Mouse (Mus musculus) kidney, postnatal 0 days (tissue): ENCODE measurements around the gene Tomm40. TPM values are rescaled to one million over a fixed set of nuclear protein-coding genes. Genes with fewer than 3 reads are reported as not detected.
A peak's percentile ranks its signal among the peaks of the same experiment; 100 is the strongest.

Experiments
- ATAC-seq: fragments of 200-750 bp; cut with Nextera tagmentation; replicated peaks from 2 replicates; pipeline ENCODE4 v1.8.0; 2017; ENCODE audit warnings: low read depth, moderate number of reproducible peaks, moderate TSS enrichment, moderate library complexity; ENCODE audit not compliant: low FRiP score
- DNase-seq: peaks from one replicate; pipeline ENCODE4 v3.0.0-alpha.2; 2016; ENCODE audit warnings: low spot score
- H3K27ac ChIP-seq: fragments of 300-500 bp; sonication (generic); 2 replicates; pipeline ENCODE4 v1.5.1; 2014; ENCODE audit warnings: mild to moderate bottlenecking
- H3K27me3 ChIP-seq: fragments of 300-500 bp; sonication (generic); 2 replicates; pipeline ENCODE4 v1.6.1; 2014; ENCODE audit warnings: low read length, mixed read lengths; ENCODE audit not compliant: insufficient read depth
- H3K36me3 ChIP-seq: fragments of 300-500 bp; sonication (generic); 2 replicates; pipeline ENCODE4 v1.6.1; 2014; ENCODE audit warnings: low read length, mixed read lengths; ENCODE audit not compliant: insufficient read depth
- H3K4me1 ChIP-seq: fragments of 300-500 bp; sonication (generic); replicated peaks from 2 replicates; pipeline ENCODE4 v1.6.1; 2014; ENCODE audit warnings: antibody characterized with exemption, low read length, mixed read lengths; ENCODE audit not compliant: insufficient read depth
- H3K4me2 ChIP-seq: fragments of 300-500 bp; sonication (generic); 2 replicates; pipeline ENCODE4 v1.6.1; 2014; ENCODE audit warnings: mild to moderate bottlenecking, low read length, moderate library complexity, mixed read lengths
- H3K4me3 ChIP-seq: fragments of 300-500 bp; sonication (generic); replicated peaks from 2 replicates; pipeline ENCODE4 v1.5.1; 2014; ENCODE audit warnings: low read depth, low read length
- H3K9ac ChIP-seq: fragments of 300-500 bp; sonication (generic); 2 replicates; pipeline ENCODE4 v1.6.1; 2014; ENCODE audit warnings: low read depth, low read length
- H3K9me3 ChIP-seq: fragments of 300-500 bp; sonication (generic); replicated peaks from 2 replicates; pipeline ENCODE4 v1.6.1; 2016; ENCODE audit warnings: low read length, inconsistent platforms, mixed read lengths
- CTCF ChIP-seq: IDR thresholded peaks from 2 replicates; pipeline ENCODE4 v1.5.1; 2016; ENCODE audit warnings: antibody characterized with exemption, low read depth, mild to moderate bottlenecking, moderate library complexity
- WGBS: fragments of 180-500 bp; shearing (Covaris S2); extraction: QIAGEN DNeasy Blood & Tissue Kit; methylation state at CpG from one replicate; pipeline ENCODE4 v1.1.7; 2014; 5-methylcytosine and 5-hydroxymethylcytosine counted together
- polyA plus RNA-seq: library from polyadenylated mRNA; unstranded; fragments of >200 nt; fragmentation: Nextera tagmentation; extraction: Ambion mirVana; gene quantifications from 2 replicates; pipeline ENCODE4 v1.2.1, GENCODE M21; 2015

Tomm40 gene
- polyA plus RNA-seq, 1 experiment from 2014 or later, result 163 TPM

DNA sequence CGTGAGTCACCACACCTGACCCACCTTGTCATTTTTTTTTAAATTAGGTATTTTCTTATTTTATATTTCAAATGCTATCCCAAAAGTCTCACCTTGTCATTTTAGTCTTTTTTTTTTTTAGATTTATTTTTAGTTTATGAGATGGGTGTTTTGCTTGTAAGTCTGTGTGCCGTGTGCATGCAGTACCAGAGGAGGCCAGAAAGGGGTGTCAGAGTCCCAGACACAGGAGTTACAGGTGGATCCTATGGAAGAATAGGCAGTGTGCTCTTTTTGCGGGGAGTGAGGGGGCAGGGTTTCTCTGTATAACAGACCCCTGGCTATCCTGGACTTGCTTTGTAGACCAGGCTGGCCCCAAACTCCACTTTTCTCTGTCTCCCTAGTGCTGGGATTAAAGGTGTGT is 23.5 kb upstream of the Tomm40 start:
- peaks cover 39% of the 10 kb centered on the region for H3K36me3 ChIP-seq
- no peak for ATAC-seq
- H3K4me1 ChIP-seq, result 0 out of 2 replicates have a peak, but pooled peaks cover 12% of the 10 kb centered on the region
- no peak overlapping the region for H3K27ac ChIP-seq
- H3K4me3 ChIP-seq, result no peak overlapping the region
- no peaks in the 10 kb centered on the region for H3K9me3 ChIP-seq
- peak; percentile 57; the same call in 1 of the 2 replicates for TF ChIP-seq CTCF
- H3K4me2 ChIP-seq, result no peak overlapping the region
- no peak overlapping the region for H3K9ac ChIP-seq
- 89% methylated on average over 3 of the region's 3 CpGs for WGBS
- no peaks in the 10 kb centered on the region for H3K27me3 ChIP-seq
- DNase-seq, result peak; percentile 33

DNA sequence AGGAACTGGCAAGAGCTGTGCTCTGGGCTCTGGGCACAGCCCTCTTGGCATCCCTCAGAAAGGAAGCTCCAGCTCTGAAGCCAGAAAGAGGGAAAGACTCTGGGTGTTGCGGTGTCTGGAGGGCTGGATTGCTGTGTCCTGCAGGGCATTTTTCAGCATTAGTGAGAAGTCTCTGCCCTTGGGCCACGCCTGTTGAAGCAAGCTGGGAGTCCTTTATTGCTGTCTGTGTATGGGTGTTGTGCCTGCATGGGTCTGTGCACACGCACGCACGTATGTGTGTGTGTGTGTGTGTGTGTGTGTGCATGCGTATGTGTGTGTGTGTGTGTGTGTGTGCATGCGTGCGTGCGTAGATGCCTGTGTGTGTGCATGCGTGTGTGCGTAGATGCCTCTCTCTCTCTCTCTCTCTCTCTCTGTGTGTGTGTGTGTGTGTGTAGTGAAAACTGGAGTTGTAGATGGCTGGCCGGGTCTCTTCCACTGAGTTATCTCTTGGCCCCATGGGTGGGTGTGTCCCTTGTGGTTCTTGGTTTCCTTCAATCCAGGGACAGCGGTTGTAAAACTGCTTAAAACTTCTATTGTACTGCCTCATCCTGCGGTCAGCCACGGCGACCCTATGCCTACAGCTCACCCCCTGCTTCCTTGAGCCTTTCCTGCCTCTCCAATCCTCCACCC is 21.3 kb upstream of the Tomm40 start:
- Histone ChIP-seq H3K27ac (0 out of 2 replicates have a peak overlapping the region, but pooled peaks have one; percentile 36), H3K9ac (no peak overlapping the region), H3K9me3 (no peaks in the 10 kb centered on the region), H3K4me1 (0 out of 2 replicates have a peak, but pooled peaks cover 5% of the 10 kb centered on the region), H3K36me3 (peaks cover 51% of the 10 kb centered on the region), H3K4me3 (no peak overlapping the region), H3K27me3 (no peaks in the 10 kb centered on the region), H3K4me2 (no peak overlapping the region)
- WGBS, result 71% methylated on average over 16 of the region's 16 CpGs
- DNase-seq (no peak), ATAC-seq (no peak)
- TF ChIP-seq CTCF, result no peak

DNA sequence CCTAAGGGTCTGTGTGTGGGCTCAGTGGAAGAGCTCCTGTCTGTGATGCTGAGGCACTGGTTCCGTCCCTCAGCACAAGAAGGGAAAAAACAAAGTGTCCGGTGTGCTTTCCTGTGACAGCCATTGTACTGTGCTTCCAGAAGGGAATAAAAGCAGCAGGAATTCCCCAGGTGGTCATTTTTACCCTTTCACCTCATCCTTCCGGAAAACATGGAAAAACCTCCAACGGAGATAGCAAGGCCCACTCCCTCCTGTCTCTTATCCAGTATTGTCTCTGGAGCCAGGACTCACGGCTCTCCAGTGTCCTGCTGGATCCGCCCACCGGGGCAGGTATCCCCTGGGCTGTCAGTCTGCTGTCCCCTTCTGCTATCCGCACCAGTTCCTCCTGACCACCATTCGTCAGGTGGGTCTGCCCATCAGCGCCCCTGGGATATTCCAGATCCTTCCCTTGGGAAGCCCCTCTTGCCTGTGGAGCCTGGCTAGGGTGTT is 19.0 kb upstream of the Tomm40 start:
- no peak overlapping the region for H3K27ac ChIP-seq
- H3K9ac ChIP-seq, result no peak overlapping the region
- no peaks in the 10 kb centered on the region for H3K27me3 ChIP-seq
- TF ChIP-seq CTCF, result no peak
- no peaks in the 10 kb centered on the region for H3K4me1 ChIP-seq
- H3K4me3 ChIP-seq, result no peak overlapping the region
- 78% methylated on average over 10 of the region's 10 CpGs for WGBS
- no peak overlapping the region for H3K4me2 ChIP-seq
- no peak for ATAC-seq
- H3K9me3 ChIP-seq, result no peaks in the 10 kb centered on the region
- peaks cover 72% of the 10 kb centered on the region for H3K36me3 ChIP-seq
- DNase-seq, result no peak

DNA sequence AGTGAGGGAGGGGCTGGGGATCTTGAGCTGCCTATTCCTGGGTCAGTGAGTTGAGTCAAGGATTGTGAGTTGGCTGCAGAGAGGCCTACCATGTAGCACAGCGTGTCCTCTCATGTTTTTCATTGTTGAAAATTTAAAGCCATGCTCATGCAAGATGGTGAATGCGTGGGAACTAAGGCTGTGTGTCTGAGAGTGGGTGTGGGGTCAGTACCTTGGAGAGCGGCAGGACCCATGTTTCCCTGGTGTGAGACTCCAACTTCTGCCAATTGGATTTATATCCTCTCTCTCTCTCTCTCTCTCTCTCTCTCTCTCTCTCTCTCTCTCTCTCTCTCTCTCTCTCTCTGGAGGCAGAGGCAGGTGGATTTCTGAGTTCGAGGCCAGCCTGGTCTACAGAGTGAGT is 11.3 kb upstream of the Tomm40 start:
- H3K9ac ChIP-seq, result no peak overlapping the region
- H3K4me1 ChIP-seq, result no peaks in the 10 kb centered on the region
- no peak overlapping the region for H3K27ac ChIP-seq
- H3K9me3 ChIP-seq, result peaks cover 2% of the 10 kb centered on the region
- H3K4me3 ChIP-seq, result no peak overlapping the region
- TF ChIP-seq CTCF, result no peak
- H3K4me2 ChIP-seq, result no peak overlapping the region
- no peaks in the 10 kb centered on the region for H3K27me3 ChIP-seq
- H3K36me3 ChIP-seq, result peaks cover 69% of the 10 kb centered on the region
- DNase-seq, result no peak
- 81% methylated on average over 4 of the region's 4 CpGs for WGBS
- no peak for ATAC-seq

DNA sequence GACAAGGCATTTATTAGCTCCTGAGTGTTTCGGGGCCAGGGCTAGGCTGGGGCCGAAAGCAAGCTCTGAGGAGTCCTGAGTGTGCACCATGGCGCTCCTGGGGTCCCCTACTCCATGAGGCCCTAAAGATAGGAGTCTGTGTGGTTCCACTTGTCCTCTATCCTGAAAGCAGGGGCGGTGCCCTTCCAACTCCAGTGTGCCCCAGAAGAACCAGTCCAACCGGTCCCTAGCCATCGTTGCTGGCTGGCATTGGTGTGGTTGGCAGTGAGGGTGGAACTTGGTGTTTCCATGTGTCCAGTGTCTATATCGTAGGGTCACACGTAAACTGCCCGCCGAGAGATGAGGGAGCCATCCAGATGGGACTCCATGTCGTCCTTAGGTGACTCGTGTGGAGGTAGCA is 8.9 kb upstream of the Tomm40 start:
- Histone ChIP-seq H3K27me3 (no peaks in the 10 kb centered on the region), H3K9ac (no peak overlapping the region), H3K36me3 (peaks cover 55% of the 10 kb centered on the region), H3K4me3 (no peak overlapping the region), H3K27ac (no peak overlapping the region), H3K4me1 (no peaks in the 10 kb centered on the region), H3K9me3 (peaks cover 11% of the 10 kb centered on the region), H3K4me2 (no peak overlapping the region)
- no peak for TF ChIP-seq CTCF
- ATAC-seq, result 0 out of 2 replicates have a peak, but pooled peaks have one; percentile 18
- WGBS, result 92% methylated on average over 12 of the region's 12 CpGs
- DNase-seq, result no peak

DNA sequence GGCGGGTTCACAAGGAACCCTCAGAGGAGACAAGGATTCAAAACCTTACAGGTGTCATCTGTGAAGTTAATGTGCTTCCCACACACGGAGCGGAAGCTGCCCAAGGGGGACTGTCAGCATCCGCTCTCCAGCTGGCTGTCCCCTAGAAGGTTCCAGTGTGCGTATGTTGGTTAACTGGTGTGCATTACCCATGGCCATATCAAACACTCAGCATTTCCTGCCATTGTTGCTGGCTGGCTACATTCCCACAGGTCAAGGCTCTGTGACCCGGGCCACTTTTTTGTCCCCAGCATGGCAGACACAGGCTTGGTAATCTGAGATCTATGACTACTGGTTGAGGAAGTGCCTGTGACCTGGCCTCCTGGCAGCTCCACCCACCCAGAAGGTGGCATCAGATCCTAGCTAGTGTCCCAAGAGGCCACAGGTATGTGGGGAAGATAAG is 7.5 kb upstream of the Tomm40 start:
- no peak overlapping the region for H3K4me3 ChIP-seq
- H3K4me2 ChIP-seq, result no peak overlapping the region
- no peaks in the 10 kb centered on the region for H3K27me3 ChIP-seq
- peak overlapping the region; percentile 42; the same call in 1 of the 2 replicates for H3K27ac ChIP-seq
- no peaks in the 10 kb centered on the region for H3K4me1 ChIP-seq
- 84% methylated on average over 6 of the region's 6 CpGs for WGBS
- TF ChIP-seq CTCF, result no peak
- ATAC-seq (no peak), DNase-seq (peak; percentile 43)
- no peak overlapping the region for H3K9ac ChIP-seq
- H3K9me3 ChIP-seq, result peaks cover 11% of the 10 kb centered on the region
- H3K36me3 ChIP-seq, result peaks cover 54% of the 10 kb centered on the region
